Mouse (Mus musculus) c-Kit-positive CD71-positive TER-119-positive erythroid progenitor cells, embryonic 14.5 days (primary cell): ENCODE measurements around the gene Cldn3.
A peak's percentile ranks its signal among the peaks of the same experiment; 100 is the strongest.

Experiments used
- DNase-seq: peaks from one replicate; pipeline ENCODE4 v3.0.0-alpha.2; 2013; ENCODE audit warnings: low spot score

Gene Cldn3

GRCm38 (mm10) chr5:135002151-135002550, 16.1 kb downstream of the Cldn3 start:
- no peak for DNase-seq

GRCm38 (mm10) chr5:135007802-135008571, 22.0 kb downstream of the Cldn3 start:
- DNase-seq = no peak

GRCm38 (mm10) chr5:135008671-135009589, 22.9 kb downstream of the Cldn3 start, which contains the start of gene Abhd11:
Gene Abhd11, plus strand, starts transcription at chr5:135009152.
- DNase-seq = peak; percentile 100

- peak; percentile 88 for DNase-seq
Observed at GRCm38 (mm10) chr5:135009590-135010319, 23.7 kb downstream of the Cldn3 start.

GRCm38 (mm10) chr5:135010320-135010709, 24.3 kb downstream of the Cldn3 start:
- no peak for DNase-seq

- DNase-seq = no peak
Observed at GRCm38 (mm10) chr5:135010841-135011743, 25.1 kb downstream of the Cldn3 start.

- no peak for DNase-seq
Observed at GRCm38 (mm10) chr5:135011809-135012613, 26.0 kb downstream of the Cldn3 start.

GRCm38 (mm10) chr5:135012671-135013441, 26.8 kb downstream of the Cldn3 start:
- peak; percentile 84 for DNase-seq

GRCm38 (mm10) chr5:135015497-135015896, 29.5 kb downstream of the Cldn3 start:
- peak; percentile 82 for DNase-seq

- DNase-seq = no peak
Observed at GRCm38 (mm10) chr5:135016224-135016759, 30.3 kb downstream of the Cldn3 start.

- DNase-seq = no peak
Observed at GRCm38 (mm10) chr5:135021814-135022213, 35.8 kb downstream of the Cldn3 start.

GRCm38 (mm10) chr5:135023344-135024173, 37.5 kb downstream of the Cldn3 start, which contains the start of gene Stx1a:
Gene Stx1a, plus strand, starts transcription at chr5:135023482.
- peak; percentile 60 for DNase-seq

GRCm38 (mm10) chr5:135024665-135025224, 38.7 kb downstream of the Cldn3 start:
- no peak for DNase-seq

GRCm38 (mm10) chr5:135025899-135026298, 39.9 kb downstream of the Cldn3 start:
- no peak for DNase-seq

GRCm38 (mm10) chr5:135029007-135029854, 43.2 kb downstream of the Cldn3 start:
- DNase-seq = no peak

- no peak for DNase-seq
Observed at GRCm38 (mm10) chr5:135032581-135032980, 46.6 kb downstream of the Cldn3 start.

GRCm38 (mm10) chr5:135034593-135034992, 48.6 kb downstream of the Cldn3 start:
- no peak for DNase-seq
